Mouse (Mus musculus): ENCODE results near the gene Cfap65.

Gene Cfap65

DNA sequence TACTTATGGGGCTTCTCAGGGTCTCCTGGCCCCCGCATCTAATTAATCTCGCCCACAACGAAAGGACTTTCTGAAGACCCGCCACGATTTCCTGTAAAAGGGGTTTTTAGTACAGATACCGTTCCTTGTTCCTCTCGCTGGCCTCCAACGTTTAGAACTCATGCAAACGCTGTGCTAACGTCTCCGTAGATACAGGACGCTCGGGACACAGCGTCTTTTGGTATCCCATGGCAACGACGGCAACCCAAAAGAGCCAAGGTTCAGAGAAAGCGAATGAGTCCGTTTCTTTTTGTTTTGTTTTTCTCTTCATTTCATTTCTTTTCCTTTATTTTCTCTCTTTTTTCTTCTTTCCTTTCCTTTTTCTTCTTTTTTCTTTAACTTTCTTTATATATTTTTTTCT is at the start of gene Cfap65:
Gene Cfap65, minus strand, starts transcription at position 198 of the 400 bp plus-strand sequence.
- no peak for DNase-seq (ENCODE audit: low spot score)

DNA sequence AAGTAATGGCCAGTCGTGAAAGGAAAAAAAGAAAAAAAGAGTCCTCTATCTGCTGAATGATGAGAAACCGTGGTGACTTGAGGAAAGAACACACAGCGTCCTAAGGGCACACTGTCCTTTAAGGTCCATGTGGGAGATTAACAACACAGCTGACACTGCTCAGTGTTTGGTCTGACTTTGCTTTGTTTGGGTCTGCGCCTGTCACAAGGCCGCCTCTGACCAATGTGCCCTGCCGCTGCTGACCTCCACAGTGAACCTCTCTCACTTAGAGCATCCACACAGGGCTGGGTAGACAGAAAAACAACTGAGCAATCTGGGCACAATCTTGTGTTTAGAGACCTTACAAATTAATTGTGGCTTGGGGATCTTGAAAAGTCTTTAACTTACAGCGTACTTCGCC is 41.6 kb upstream of the Cfap65 start:
- DNase-seq (ENCODE audit: low spot score): no peak

DNA sequence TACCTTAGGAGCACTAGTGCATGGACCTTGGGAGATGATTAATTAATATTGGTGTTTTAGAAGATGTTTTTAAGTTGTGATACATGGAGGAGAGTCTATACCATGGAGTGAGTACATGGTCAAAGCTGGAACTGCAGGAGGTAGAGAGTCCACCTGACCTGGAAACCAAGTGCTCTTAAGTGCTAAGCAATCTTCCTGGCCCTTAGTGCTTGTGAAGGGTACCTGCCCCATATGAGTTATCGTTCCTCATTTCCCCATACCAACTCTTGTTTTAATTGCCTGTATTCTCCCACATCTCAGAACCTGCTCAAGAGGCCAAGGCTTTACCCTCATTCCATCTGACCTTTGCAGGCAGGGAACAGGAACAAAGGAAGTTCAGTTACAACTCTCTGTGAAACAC is 40.5 kb upstream of the Cfap65 start:
- DNase-seq (ENCODE audit: low spot score): no peak

DNA sequence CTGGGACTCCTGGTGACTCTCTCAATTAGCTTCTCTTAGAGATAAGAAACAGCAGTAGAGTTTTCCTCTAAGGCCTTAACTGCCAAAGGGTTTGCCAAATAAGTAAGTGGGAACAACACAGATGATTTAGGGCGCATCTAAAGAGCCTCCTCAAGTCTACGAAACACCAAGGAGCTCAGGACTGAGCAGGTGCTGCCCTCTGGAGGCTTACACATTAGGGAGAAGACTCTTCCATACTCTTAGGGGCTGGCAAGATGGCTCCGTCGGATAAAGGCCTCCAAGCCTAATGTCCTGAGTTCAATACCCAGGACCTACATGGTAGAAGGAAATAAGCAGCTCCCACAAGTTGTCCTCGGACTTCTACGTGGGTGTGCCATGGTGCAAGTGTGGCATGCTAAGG is 38.2 kb upstream of the Cfap65 start:
- no peak for DNase-seq (ENCODE audit: low spot score)

- no peak for DNase-seq (ENCODE audit: low spot score)
Observed at GRCm38 (mm10) chr1:74971353-74972050, 36.1 kb upstream of the Cfap65 start.

DNA sequence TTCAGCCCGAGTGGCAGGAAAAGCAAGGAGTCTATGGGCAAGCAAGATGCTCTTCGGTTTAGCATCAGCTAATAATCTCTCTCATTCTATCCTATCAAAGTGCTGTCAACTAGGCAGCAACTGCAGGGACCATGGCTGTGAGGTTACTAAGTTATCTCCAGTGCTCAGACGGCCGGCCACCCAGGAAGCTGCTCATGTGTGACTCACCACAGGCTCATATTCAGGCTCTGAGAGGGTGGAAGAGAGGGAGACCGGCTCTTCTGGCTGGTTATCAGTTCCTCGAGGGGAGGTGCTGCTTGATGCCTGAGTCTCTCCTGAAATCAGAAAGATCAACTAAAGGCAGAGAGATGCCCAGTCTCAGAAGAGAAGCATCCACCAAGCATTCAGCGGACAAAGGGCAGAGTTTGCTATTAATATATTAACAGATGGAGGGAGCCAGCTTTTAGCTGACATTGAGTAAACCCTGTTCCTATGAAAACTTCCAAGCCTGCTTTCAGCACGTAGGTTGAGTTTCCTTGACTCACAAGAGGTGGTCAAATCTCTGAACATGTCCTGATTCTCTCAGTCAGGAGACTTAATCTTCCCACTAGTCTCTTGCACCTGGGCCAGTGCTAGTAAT is 32.7 kb upstream of the Cfap65 start:
- DNase-seq (ENCODE audit: low spot score): no peak

GRCm38 (mm10) chr1:74964494-74965215 is 29.3 kb upstream of the Cfap65 start:
- no peak for DNase-seq (ENCODE audit: low spot score)

DNA sequence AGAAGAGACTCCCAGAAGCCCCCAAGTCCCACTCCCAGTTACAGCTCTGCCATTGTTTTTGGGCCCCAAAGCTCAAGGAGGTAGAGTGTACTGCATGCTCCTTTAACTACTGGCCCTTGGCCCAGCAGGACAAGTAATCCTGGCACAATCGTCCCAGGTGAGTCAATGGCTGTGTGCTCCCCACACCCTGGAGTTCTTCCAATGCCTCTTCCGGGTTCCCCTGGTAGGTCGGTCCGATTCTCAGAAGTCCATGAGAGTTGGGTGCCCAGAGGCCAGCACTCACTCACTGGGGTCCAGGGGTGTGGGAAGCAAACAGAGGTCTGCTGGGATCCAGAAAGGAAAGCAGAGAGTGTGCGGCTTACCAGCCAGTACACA is 27.4 kb upstream of the Cfap65 start:
- DNase-seq (ENCODE audit: low spot score): no peak

- no peak for DNase-seq (ENCODE audit: low spot score)
Observed at GRCm38 (mm10) chr1:74962126-74962852, 26.9 kb upstream of the Cfap65 start.

GRCm38 (mm10) chr1:74961722-74962121 is 26.3 kb upstream of the Cfap65 start:
- no peak for DNase-seq (ENCODE audit: low spot score)

- no peak for DNase-seq (ENCODE audit: low spot score)
Observed at GRCm38 (mm10) chr1:74960059-74960458, 24.7 kb upstream of the Cfap65 start.

DNA sequence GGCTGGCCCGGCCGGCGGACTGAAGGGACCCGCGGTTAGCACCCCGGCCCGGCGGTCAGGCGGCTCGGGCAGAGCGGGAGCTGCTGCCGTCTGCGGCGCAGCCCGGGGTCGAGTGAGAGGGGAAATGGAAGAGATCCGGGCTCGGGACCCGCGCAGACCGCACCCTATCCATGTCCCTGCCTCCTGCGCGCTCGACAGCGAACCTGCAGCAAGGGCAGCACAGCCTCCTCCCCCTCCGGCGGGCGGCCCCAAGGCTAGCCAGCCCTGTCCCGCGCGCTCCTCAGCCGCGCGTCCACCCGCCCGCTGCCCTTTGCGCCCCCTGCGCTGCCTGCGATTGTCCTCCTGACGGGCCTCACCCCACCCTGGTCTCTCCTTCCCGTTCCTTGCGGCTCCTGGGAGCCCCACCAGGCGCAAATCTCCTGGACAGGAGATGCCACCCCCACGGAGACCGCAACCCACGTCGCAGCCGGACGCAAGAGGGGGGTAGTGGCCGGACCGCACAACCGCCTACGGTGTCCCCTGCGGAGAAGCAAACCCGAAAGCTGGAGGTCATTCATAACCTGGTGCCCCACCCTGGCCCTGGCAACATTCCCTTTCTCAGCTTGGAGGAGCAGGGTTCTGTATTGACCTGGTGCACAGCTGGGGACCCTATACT is 16.3 kb upstream of the Cfap65 start, which contains the start of gene Ihh:
Gene Ihh, minus strand, starts transcription at position 117 of the 655 bp plus-strand sequence.
- DNase-seq (ENCODE audit: low spot score): no peak

DNA sequence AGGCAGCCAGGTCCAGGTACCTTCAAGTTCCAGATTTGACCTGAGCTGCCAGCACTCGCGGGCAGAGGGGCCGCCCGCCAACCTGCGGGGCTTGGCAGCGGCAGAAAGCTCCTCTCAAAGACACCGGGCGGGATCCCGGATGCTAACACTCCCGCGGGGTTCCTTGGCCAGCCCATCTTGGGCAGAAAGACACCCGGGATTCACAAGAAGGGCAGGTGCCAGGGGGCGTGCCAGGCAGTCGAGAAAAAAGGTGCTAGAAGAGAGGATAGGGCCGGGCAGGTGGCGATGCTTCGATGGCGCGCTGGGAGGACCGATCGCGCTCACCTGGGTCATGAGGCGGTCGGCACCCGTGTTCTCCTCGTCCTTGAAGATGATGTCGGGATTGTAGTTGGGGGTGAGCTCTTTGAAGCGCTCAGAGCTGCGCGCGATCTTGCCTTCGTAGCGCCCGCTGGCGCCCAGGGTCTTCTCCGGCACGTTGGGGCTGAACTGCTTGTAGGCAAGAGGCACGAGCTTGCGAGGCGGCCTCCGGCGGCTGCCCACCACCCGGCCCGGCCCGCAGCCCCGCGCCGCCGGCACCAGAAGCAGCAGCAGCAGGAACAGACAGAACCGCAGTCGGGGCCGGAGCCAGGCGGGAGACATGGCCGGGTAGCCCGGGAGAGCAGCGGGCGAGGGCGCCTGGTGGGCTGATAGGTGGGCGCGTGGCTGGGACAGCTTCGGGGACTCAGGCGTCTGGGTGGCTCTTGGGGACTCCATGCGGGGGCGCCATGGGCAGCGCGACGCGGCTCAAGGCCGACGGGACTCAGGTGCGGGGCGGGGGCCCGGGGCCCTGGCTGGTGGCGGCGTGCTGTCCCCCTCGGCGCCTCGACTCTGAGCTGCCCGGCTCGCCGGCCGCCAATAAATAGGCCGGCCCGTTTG is 15.4 kb upstream of the Cfap65 start:
- DNase-seq (ENCODE audit: low spot score): no peak

DNA sequence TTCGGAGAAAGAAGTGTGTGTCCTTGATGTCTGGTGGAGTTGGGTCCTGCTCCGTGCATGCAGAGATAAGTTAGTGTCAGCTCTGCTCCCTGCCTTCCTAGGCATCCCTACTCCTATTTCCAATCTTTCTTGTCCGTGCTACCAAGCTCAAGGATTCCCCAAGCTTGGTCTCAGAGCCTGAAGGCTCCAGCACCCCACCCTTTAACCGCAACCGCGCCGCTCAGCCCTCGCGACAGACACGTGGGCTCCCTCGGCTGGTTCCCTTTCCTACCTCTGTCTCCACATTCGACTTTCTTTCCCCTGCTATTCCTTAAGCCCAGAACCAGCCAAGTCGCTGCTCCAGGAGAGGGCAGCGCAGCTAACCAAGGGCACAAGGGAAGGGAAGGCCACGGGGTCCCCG is 14.7 kb upstream of the Cfap65 start:
- DNase-seq (ENCODE audit: low spot score): no peak

DNA sequence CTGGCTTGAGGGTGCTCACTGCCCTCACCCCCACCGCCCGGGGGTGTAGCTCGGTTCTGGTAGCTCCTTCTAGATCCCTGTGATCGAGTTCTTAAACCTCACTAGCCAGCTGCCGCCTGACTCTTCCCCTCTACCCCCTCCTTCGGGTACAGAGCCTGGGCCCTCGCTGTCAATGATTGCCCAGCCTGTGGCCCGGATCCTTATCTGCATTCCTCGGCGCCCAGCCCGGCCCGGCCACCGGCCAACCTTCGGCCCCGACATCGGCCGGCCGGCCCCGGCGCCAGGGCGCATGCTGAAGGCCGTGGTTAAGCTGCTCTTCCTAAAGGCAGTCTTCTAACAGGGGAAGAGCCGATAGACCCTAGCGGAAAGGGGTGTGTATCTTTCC is 14.3 kb upstream of the Cfap65 start:
- no peak for DNase-seq (ENCODE audit: low spot score)

- DNase-seq (ENCODE audit: low spot score): no peak
Observed at GRCm38 (mm10) chr1:74948784-74949665, 13.6 kb upstream of the Cfap65 start.

DNA sequence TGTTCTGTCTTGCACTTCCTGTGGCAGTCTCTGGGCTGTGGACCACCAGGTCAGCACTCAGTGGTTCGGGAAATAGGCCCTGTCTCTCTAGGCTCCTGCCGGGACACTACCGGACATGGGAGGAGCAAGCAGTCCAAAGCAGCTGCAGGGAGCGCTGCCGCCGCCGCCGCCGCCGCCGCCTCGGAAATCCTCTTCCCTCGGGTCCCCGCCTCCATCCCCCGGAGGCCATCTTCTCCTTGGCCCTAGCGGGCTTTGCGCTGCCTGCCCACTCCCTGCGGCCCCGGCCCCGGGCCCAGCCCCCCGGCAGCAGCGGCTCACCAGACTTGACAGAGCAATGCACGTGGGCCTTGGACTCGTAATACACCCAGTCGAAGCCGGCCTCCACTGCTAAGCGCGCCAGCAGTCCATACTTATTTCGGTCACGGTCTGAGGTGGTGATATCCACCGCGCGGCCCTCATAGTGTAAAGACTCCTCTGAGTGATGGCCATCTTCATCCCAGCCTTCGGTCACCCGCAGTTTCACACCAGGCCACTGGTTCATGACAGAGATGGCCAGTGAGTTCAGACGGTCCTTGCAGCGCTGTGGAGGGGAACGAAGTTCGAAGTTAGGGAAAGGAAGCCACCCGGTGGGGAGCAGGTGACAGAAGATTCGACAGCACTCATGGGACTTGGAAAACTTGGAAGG is 12.7 kb upstream of the Cfap65 start:
- DNase-seq (ENCODE audit: low spot score): no peak

GRCm38 (mm10) chr1:74941651-74942360 is 6.4 kb upstream of the Cfap65 start:
- no peak for DNase-seq (ENCODE audit: low spot score)

DNA sequence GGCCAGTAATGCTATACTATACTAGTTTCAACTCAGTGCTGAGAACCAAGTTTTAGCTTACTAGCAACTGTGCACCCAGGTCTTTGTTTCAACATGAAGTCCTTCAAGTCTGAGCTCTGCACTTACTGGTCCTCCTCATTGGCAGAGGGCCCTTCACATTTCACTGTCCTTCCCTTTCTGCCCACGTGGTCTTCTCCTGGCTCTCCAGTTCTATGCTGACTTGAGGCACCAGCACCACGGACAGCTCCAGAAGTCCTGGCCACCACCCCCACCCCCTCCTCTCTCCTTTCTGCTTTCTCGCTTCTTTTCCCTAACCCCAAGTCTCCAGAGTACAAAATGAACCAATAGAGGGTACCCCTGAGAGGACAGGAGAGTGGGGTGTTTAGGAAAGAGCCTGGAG is 4.4 kb upstream of the Cfap65 start:
- DNase-seq (ENCODE audit: low spot score): no peak

Data from urinary bladder, postnatal 10 days (tissue).